Mouse (Mus musculus) heart, embryonic 12.5 days (tissue): ENCODE results near the gene Cacul1. TPM values are rescaled to one million over a fixed set of nuclear protein-coding genes. Genes with fewer than 3 reads are reported as not detected.
"Not testable (repeated sequence)": the region's sequence is repeated elsewhere in the genome, so short reads cannot be mapped to it uniquely, and the experiment has no call there.

Experiments
- ATAC-seq: fragments of 200-750 bp; cut with Nextera tagmentation; 2 replicates; pipeline ENCODE4 v1.8.0; 2017; ENCODE audit warnings: moderate TSS enrichment, moderate library complexity; ENCODE audit not compliant: insufficient number of reproducible peaks, low FRiP score
- H3K27ac ChIP-seq: fragments of 300-500 bp; sonication (generic); 2 replicates; pipeline ENCODE4 v1.5.1; 2016; ENCODE audit warnings: mild to moderate bottlenecking, moderate library complexity; ENCODE audit not compliant: poor library complexity, severe bottlenecking
- H3K27me3 ChIP-seq: fragments of 300-500 bp; sonication (generic); replicated peaks from 2 replicates; pipeline ENCODE4 v1.6.1; 2016; ENCODE audit warnings: mild to moderate bottlenecking, moderate library complexity
- H3K36me3 ChIP-seq: fragments of 300-500 bp; sonication (generic); 2 replicates; pipeline ENCODE4 v1.6.1; 2016; ENCODE audit warnings: mild to moderate bottlenecking, moderate library complexity
- H3K4me1 ChIP-seq: fragments of 300-500 bp; sonication (generic); replicated peaks from 2 replicates; pipeline ENCODE4 v1.6.1; 2016; ENCODE audit warnings: mild to moderate bottlenecking
- H3K4me2 ChIP-seq: fragments of 300-500 bp; sonication (generic); 2 replicates; pipeline ENCODE4 v1.6.1; 2016; ENCODE audit warnings: mild to moderate bottlenecking, moderate library complexity
- H3K4me3 ChIP-seq: fragments of 300-500 bp; sonication (generic); 2 replicates; pipeline ENCODE4 v1.5.1; 2016; ENCODE audit warnings: mild to moderate bottlenecking
- H3K9ac ChIP-seq: fragments of 300-500 bp; sonication (generic); 2 replicates; pipeline ENCODE4 v1.6.1; 2016; ENCODE audit warnings: mild to moderate bottlenecking, moderate library complexity
- H3K9me3 ChIP-seq: fragments of 300-500 bp; sonication (generic); replicated peaks from 2 replicates; pipeline ENCODE4 v1.6.1; 2016; ENCODE audit warnings: mild to moderate bottlenecking, moderate library complexity
- WGBS: fragments of 180-500 bp; shearing (Covaris S2); methylation state at CpG from one replicate; pipeline ENCODE4 v1.1.7; 2016; 5-methylcytosine and 5-hydroxymethylcytosine counted together
- polyA plus RNA-seq: library from polyadenylated mRNA; unstranded; fragments of >200 nt; fragmentation: Nextera tagmentation; extraction: Ambion mirVana; gene quantifications from 2 replicates; pipeline ENCODE4 v1.2.1, GENCODE M21; 2016

Cacul1 gene
- 23.5 and 27.8 TPM in 2 replicates for polyA plus RNA-seq

- Histone ChIP-seq H3K4me3 (peak within 1 kb of the TSS; percentile 97), H3K27me3 (no peaks in the 10 kb centered on the region), H3K36me3 (no peaks in the 10 kb centered on the region), H3K4me1 (peaks cover 13% of the 10 kb centered on the region), H3K27ac (peak within 1 kb of the TSS; percentile 94), H3K9me3 (no peaks in the 10 kb centered on the region), H3K4me2 (peak within 1 kb of the TSS; percentile 90), H3K9ac (peak within 1 kb of the TSS; percentile 98)
- peak; percentile 97 for ATAC-seq
- under 1% methylated on average over 64 of the region's 64 CpGs for WGBS
Measured at GRCm38 (mm10) chr19:60580582-60581339, at the start of gene Cacul1. TSS of gene Cacul1 (minus strand) at chr19:60581025.

- Histone ChIP-seq H3K9me3 (no peaks in the 10 kb centered on the region), H3K4me3 (no peak overlapping the region), H3K4me1 (no peaks in the 10 kb centered on the region), H3K4me2 (no peak overlapping the region), H3K27ac (no peak overlapping the region), H3K9ac (no peak overlapping the region), H3K27me3 (no peaks in the 10 kb centered on the region), H3K36me3 (no peaks in the 10 kb centered on the region)
- 59% methylated on average over 4 of the region's 4 CpGs for WGBS
- no peak for ATAC-seq
Measured at GRCm38 (mm10) chr19:60619420-60619819, 38.6 kb upstream of the Cacul1 start.

GRCm38 (mm10) chr19:60617007-60617406 lies 36.2 kb upstream of the Cacul1 start:
- no peaks in the 10 kb centered on the region for H3K36me3 ChIP-seq
- no peak overlapping the region for H3K9ac ChIP-seq
- no peaks in the 10 kb centered on the region for H3K4me1 ChIP-seq
- no peak overlapping the region for H3K27ac ChIP-seq
- no peaks in the 10 kb centered on the region for H3K9me3 ChIP-seq
- ATAC-seq, result no peak
- H3K4me2 ChIP-seq, result no peak overlapping the region
- H3K27me3 ChIP-seq, result no peaks in the 10 kb centered on the region
- no peak overlapping the region for H3K4me3 ChIP-seq
- WGBS, result 8% methylated on average over 1 of the region's 1 CpGs

GRCm38 (mm10) chr19:60615470-60616200 lies 34.8 kb upstream of the Cacul1 start:
- Histone ChIP-seq H3K9me3 (no peaks in the 10 kb centered on the region), H3K4me1 (no peaks in the 10 kb centered on the region), H3K4me3 (no peak overlapping the region), H3K9ac (no peak overlapping the region), H3K36me3 (no peaks in the 10 kb centered on the region), H3K4me2 (no peak overlapping the region), H3K27me3 (no peaks in the 10 kb centered on the region), H3K27ac (no peak overlapping the region)
- 74% methylated on average over 5 of the region's 5 CpGs for WGBS
- no peak for ATAC-seq

GRCm38 (mm10) chr19:60611525-60612215 lies 30.8 kb upstream of the Cacul1 start:
- Histone ChIP-seq H3K36me3 (no peaks in the 10 kb centered on the region), H3K4me1 (no peaks in the 10 kb centered on the region), H3K9ac (no peak overlapping the region), H3K27ac (no peak overlapping the region), H3K9me3 (no peaks in the 10 kb centered on the region), H3K4me3 (no peak overlapping the region), H3K4me2 (no peak overlapping the region), H3K27me3 (no peaks in the 10 kb centered on the region)
- ATAC-seq, result no peak
- WGBS, result 42% methylated on average over 12 of the region's 12 CpGs

- H3K4me1 ChIP-seq, result no peaks in the 10 kb centered on the region
- H3K27me3 ChIP-seq, result no peaks in the 10 kb centered on the region
- no peak overlapping the region for H3K9ac ChIP-seq
Measured at GRCm38 (mm10) chr19:60608766-60609165, 27.9 kb upstream of the Cacul1 start.

GRCm38 (mm10) chr19:60603586-60603985 lies 22.8 kb upstream of the Cacul1 start:
- H3K9ac ChIP-seq, result no peak overlapping the region
- no peak overlapping the region for H3K4me3 ChIP-seq
- no peaks in the 10 kb centered on the region for H3K27me3 ChIP-seq
- no peak overlapping the region for H3K27ac ChIP-seq
- no peaks in the 10 kb centered on the region for H3K36me3 ChIP-seq
- no peaks in the 10 kb centered on the region for H3K4me1 ChIP-seq
- no peak for ATAC-seq
- WGBS, result 77% methylated on average over 3 of the region's 3 CpGs
- no peak overlapping the region for H3K4me2 ChIP-seq
- H3K9me3 ChIP-seq, result no peaks in the 10 kb centered on the region

More at GRCm38 (mm10) chr19:60608766-60609165, 27.9 kb upstream of the Cacul1 start:
- H3K4me2 ChIP-seq, result no peak overlapping the region
- no peak overlapping the region for H3K4me3 ChIP-seq
- H3K27ac ChIP-seq, result no peak overlapping the region
- no peaks in the 10 kb centered on the region for H3K36me3 ChIP-seq
- 34% methylated on average over 5 of the region's 5 CpGs for WGBS
- ATAC-seq, result no peak
- no peaks in the 10 kb centered on the region for H3K9me3 ChIP-seq

GRCm38 (mm10) chr19:60602066-60602465 lies 21.2 kb upstream of the Cacul1 start:
- H3K27me3 ChIP-seq, H3K9me3 ChIP-seq, H3K36me3 ChIP-seq, H3K27ac ChIP-seq, H3K4me2 ChIP-seq, H3K4me1 ChIP-seq, H3K9ac ChIP-seq, ATAC-seq, H3K4me3 ChIP-seq: not testable (repeated sequence)
- WGBS, result 74% methylated on average over 1 of the region's 1 CpGs

- Histone ChIP-seq H3K4me2 (no peak overlapping the region), H3K9ac (no peak overlapping the region), H3K4me1 (no peaks in the 10 kb centered on the region), H3K27ac (no peak overlapping the region), H3K4me3 (no peak overlapping the region), H3K36me3 (no peaks in the 10 kb centered on the region), H3K9me3 (no peaks in the 10 kb centered on the region), H3K27me3 (no peaks in the 10 kb centered on the region)
- WGBS, result 77% methylated on average over 8 of the region's 8 CpGs
- ATAC-seq, result no peak
Measured at GRCm38 (mm10) chr19:60598025-60598697, 17.3 kb upstream of the Cacul1 start.

- Histone ChIP-seq H3K4me3 (no peak overlapping the region), H3K27ac (no peak overlapping the region), H3K4me1 (no peaks in the 10 kb centered on the region), H3K9me3 (no peaks in the 10 kb centered on the region), H3K27me3 (no peaks in the 10 kb centered on the region), H3K4me2 (no peak overlapping the region), H3K9ac (no peak overlapping the region), H3K36me3 (no peaks in the 10 kb centered on the region)
- WGBS, result 88% methylated on average over 2 of the region's 2 CpGs
- no peak for ATAC-seq
Measured at GRCm38 (mm10) chr19:60589646-60590045, 8.8 kb upstream of the Cacul1 start.

GRCm38 (mm10) chr19:60586652-60587051 lies 5.8 kb upstream of the Cacul1 start:
- no peak overlapping the region for H3K27ac ChIP-seq
- 60% methylated on average over 5 of the region's 5 CpGs for WGBS
- H3K36me3 ChIP-seq, result no peaks in the 10 kb centered on the region
- H3K9me3 ChIP-seq, result no peaks in the 10 kb centered on the region
- no peak overlapping the region for H3K9ac ChIP-seq
- H3K4me3 ChIP-seq, result no peak overlapping the region
- no peak overlapping the region for H3K4me2 ChIP-seq
- no peaks in the 10 kb centered on the region for H3K4me1 ChIP-seq
- no peaks in the 10 kb centered on the region for H3K27me3 ChIP-seq
- no peak for ATAC-seq
